ENCODE assay signal across 13 mouse cellular contexts in genomic region chr15:9864778-9865177, GRCm38 (mm10).
A peak's percentile ranks its signal among the peaks of the same experiment; 100 is the strongest.
DNase-seq lines count a peak whose midpoint lies in the region; ATAC-seq and TF ChIP-seq lines count a peak whose summit lies in the region.
"Had no signal": no experiment of that assay in that cellular context is flagged by ENCODE, and none has a peak within 500 bp of the region (broad histone marks: within the 10 kb centered on the region; RNA-seq: fewer than 3 reads in every experiment).

No protein-coding gene starts in this region.

- H3K4me1 ChIP-seq in heart, adult 2 months (ENCODE audit: control insufficient read depth, insufficient read depth, low read length): no peaks in the 10 kb centered on the region
- H3K4me1 ChIP-seq in intestine, embryonic 15.5 days (replicated peaks): no peaks in the 10 kb centered on the region
- H3K4me1 ChIP-seq: embryonic facial prominence, embryonic 13.5 days; hindbrain, embryonic 13.5 days had no signal

- no peak overlapping the region for H3K4me2 ChIP-seq in intestine, embryonic 15.5 days (replicated peaks)
- H3K4me2 ChIP-seq: embryonic facial prominence, embryonic 13.5 days; hindbrain, embryonic 13.5 days had no signal

- 41% methylated on average over 1 of the region's 1 CpGs for WGBS in heart, adult 2 months
- 71% methylated on average over 1 of the region's 1 CpGs for WGBS in intestine, embryonic 15.5 days

- no peak for ATAC-seq in intestine, embryonic 15.5 days
- ATAC-seq in erythroblast, adult 5-6 weeks (replicated peaks; ENCODE audit: low FRiP score, poor library complexity, severe bottlenecking): no peak

- H3K27me3 ChIP-seq in heart, adult 2 months (ENCODE audit: control insufficient read depth, insufficient read depth, low read length): no peaks in the 10 kb centered on the region
- H3K27me3 ChIP-seq in intestine, embryonic 15.5 days (replicated peaks): no peaks in the 10 kb centered on the region
- H3K27me3 ChIP-seq: embryonic facial prominence, embryonic 13.5 days; hindbrain, embryonic 13.5 days had no signal

- no peaks in the 10 kb centered on the region for H3K9me3 ChIP-seq in intestine, embryonic 15.5 days
- H3K9me3 ChIP-seq: embryonic facial prominence, embryonic 13.5 days; hindbrain, embryonic 13.5 days had no signal

- no peaks in the 10 kb centered on the region for H3K36me3 ChIP-seq in heart, adult 2 months (ENCODE audit: control insufficient read depth, insufficient read depth, low read length)
- H3K36me3 ChIP-seq in intestine, embryonic 15.5 days: no peaks in the 10 kb centered on the region
- H3K36me3 ChIP-seq: embryonic facial prominence, embryonic 13.5 days; hindbrain, embryonic 13.5 days had no signal

- intact Hi-C loops in heart, adult 2 months (cut with DNase I): no loop called here
- intact Hi-C loops in heart, postnatal 25 days (cut with DNase I): no loop called here

- no peak for TF ChIP-seq CTCF in heart, adult 2 months (IDR thresholded peaks at IDR 0.05)

- no peak overlapping the region for H3K9ac ChIP-seq in heart, adult 2 months (ENCODE audit: low read depth, low read length)
- H3K9ac ChIP-seq in intestine, embryonic 15.5 days: no peak overlapping the region
- H3K9ac ChIP-seq: embryonic facial prominence, embryonic 13.5 days; hindbrain, embryonic 13.5 days had no signal

- no peak for TF ChIP-seq EP300 in heart, adult 2 months (IDR thresholded peaks at IDR 0.05; ENCODE audit: insufficient read depth, low read depth, low read length)

- H3K79me2 ChIP-seq in heart, adult 2 months (replicated peaks; ENCODE audit: control insufficient read depth, insufficient read depth, low read length): no peaks in the 10 kb centered on the region

- peak overlapping the region; percentile 23; the same call in 1 of the 2 replicates for H3K27ac ChIP-seq in heart, adult 2 months
- H3K27ac ChIP-seq in intestine, embryonic 15.5 days: no peak overlapping the region
- H3K27ac ChIP-seq: embryonic facial prominence, embryonic 13.5 days; hindbrain, embryonic 13.5 days; left cerebral cortex, adult 2 months; stomach, postnatal 0 days had no signal

- TF ChIP-seq POLR2A in heart, adult 2 months (IDR thresholded peaks at IDR 0.05; ENCODE audit: insufficient read depth, low read depth, low read length): no peak

- no peak overlapping the region for H3K4me3 ChIP-seq in heart, adult 2 months
- H3K4me3 ChIP-seq in intestine, embryonic 15.5 days (replicated peaks): no peak overlapping the region
- H3K4me3 ChIP-seq: embryonic facial prominence, embryonic 13.5 days; hindbrain, embryonic 13.5 days; left cerebral cortex, adult 2 months had no signal

- peak in 1 of 2 experiments; percentile 28 for DNase-seq in heart, adult 2 months
- no peak for DNase-seq in heart, postnatal 25 days (ENCODE audit: low spot score)
- peak; percentile 76 for DNase-seq in adipocyte (ENCODE audit: low spot score)
- peak; percentile 79 for DNase-seq in fibroblast of lung, adult 2 months (ENCODE audit: low read depth)
- peak; percentile 37 for DNase-seq in lung, postnatal 36 days
- no peak for DNase-seq in frontal cortex, postnatal 14 days (ENCODE audit: low spot score in 2 of 2)
- DNase-seq: cerebellum, postnatal 10 days had no signal

Comparison
In these comparisons a context has a peak if more than half of its experiments do, and no peak if none do; other contexts are left out.
1. DNase-seq: peak in adipocyte (single experiment), fibroblast of lung, adult 2 months (single experiment) and lung, postnatal 36 days (single experiment); none in heart, postnatal 25 days (single experiment) and frontal cortex, postnatal 14 days (0 of 2).